Mouse (Mus musculus) adrenal gland, adult 18-20 months (tissue): ENCODE results near the gene Rps17. TPM values are rescaled to one million over a fixed set of nuclear protein-coding genes. Genes with fewer than 3 reads are reported as not detected.
A peak's percentile ranks its signal among the peaks of the same experiment; 100 is the strongest.

Source experiments
- DNase-seq, 2 experiments: peaks; one replicate each; pipeline ENCODE4 v3.0.0; 2021 to 2022; ENCODE audit warnings: low spot score in 2 of 2
- total RNA-seq, 2 experiments: library from RNA; stranded (reverse); gene quantifications; 1 replicate in 1 of 2; 2 replicates in 1 of 2; pipeline ENCODE4 v1.2.3; 2021

Gene Rps17
- total RNA-seq, 2 experiments from 2014 or later: 1,108 to 1,124 TPM

- DNase-seq: no peak
These were observed 9.2 kb downstream of the Rps17 start for GRCm38 (mm10) chr7:81335705-81336431.

GRCm38 (mm10) chr7:81331851-81332250 lies 13.2 kb downstream of the Rps17 start:
- no peak for DNase-seq

- DNase-seq: no peak
These were observed 14.3 kb downstream of the Rps17 start for GRCm38 (mm10) chr7:81330767-81331166.

- DNase-seq: no peak
These were observed 17.4 kb downstream of the Rps17 start for GRCm38 (mm10) chr7:81327661-81328060.

- no peak for DNase-seq
These were observed 18.2 kb downstream of the Rps17 start for GRCm38 (mm10) chr7:81326859-81327258.

- DNase-seq: no peak
These were observed 19.0 kb downstream of the Rps17 start for GRCm38 (mm10) chr7:81326043-81326442.

- DNase-seq: no peak
These were observed 23.3 kb downstream of the Rps17 start for GRCm38 (mm10) chr7:81321776-81322175.

GRCm38 (mm10) chr7:81319749-81320148 lies 25.3 kb downstream of the Rps17 start:
- DNase-seq: no peak

GRCm38 (mm10) chr7:81315583-81315982 lies 29.5 kb downstream of the Rps17 start:
- no peak for DNase-seq

GRCm38 (mm10) chr7:81311581-81311980 lies 33.5 kb downstream of the Rps17 start:
- no peak for DNase-seq

GRCm38 (mm10) chr7:81311130-81311529 lies 33.9 kb downstream of the Rps17 start:
- DNase-seq: no peak

- no peak for DNase-seq
These were observed 35.8 kb downstream of the Rps17 start for GRCm38 (mm10) chr7:81309247-81309646.

GRCm38 (mm10) chr7:81307735-81308134 lies 37.3 kb downstream of the Rps17 start:
- no peak for DNase-seq

- no peak for DNase-seq
These were observed 40.4 kb downstream of the Rps17 start for GRCm38 (mm10) chr7:81304675-81305074.

- DNase-seq: no peak
These were observed 41.0 kb downstream of the Rps17 start for GRCm38 (mm10) chr7:81304100-81304499.

- DNase-seq: peak; percentile 32 to 37
These were observed 41.4 kb downstream of the Rps17 start for GRCm38 (mm10) chr7:81303682-81304081.

- no peak for DNase-seq
These were observed 43.7 kb downstream of the Rps17 start for GRCm38 (mm10) chr7:81301323-81301722.

- no peak for DNase-seq
These were observed 46.8 kb downstream of the Rps17 start for GRCm38 (mm10) chr7:81298206-81298605.

- DNase-seq: no peak
These were observed 49.9 kb downstream of the Rps17 start for GRCm38 (mm10) chr7:81295169-81295568.
